Mouse (Mus musculus) spleen, adult 2 months (tissue): ENCODE results near the gene Pakap. TPM values are rescaled to one million over a fixed set of nuclear protein-coding genes. Genes with fewer than 3 reads are reported as not detected.

ENCODE experiments used
- DNase-seq, 2 experiments: peaks; one replicate each; pipeline versions ENCODE4 v3.0.0 to v3.0.0-alpha.2; 2012 to 2021; ENCODE audit warnings: low spot score in 2 of 2, low read depth in 1 of 2
- H3K27ac ChIP-seq: fragments of 200-500 bp; 2 replicates; pipeline ENCODE4 v1.5.1; 2012; ENCODE audit warnings: low read length, inconsistent platforms; ENCODE audit not compliant: insufficient read depth
- H3K27me3 ChIP-seq: fragments of 200-500 bp; 2 replicates; pipeline ENCODE4 v1.6.1; 2012; ENCODE audit warnings: mild to moderate bottlenecking, moderate library complexity, low read length, inconsistent platforms; ENCODE audit not compliant: control insufficient read depth, insufficient read depth
- H3K36me3 ChIP-seq: fragments of 200-500 bp; 2 replicates; pipeline ENCODE4 v1.6.1; 2012; ENCODE audit warnings: mild to moderate bottlenecking, low read length, inconsistent platforms; ENCODE audit not compliant: control insufficient read depth, insufficient read depth
- H3K4me1 ChIP-seq: fragments of 200-500 bp; 2 replicates; pipeline ENCODE4 v1.6.1; 2011; ENCODE audit warnings: inconsistent platforms; ENCODE audit not compliant: control insufficient read depth, insufficient read depth, insufficient read length
- H3K4me3 ChIP-seq: fragments of 200-500 bp; 2 replicates; pipeline ENCODE4 v1.5.1; 2011; ENCODE audit warnings: mild to moderate bottlenecking, inconsistent platforms; ENCODE audit not compliant: insufficient read depth, insufficient read length; ENCODE audit errors: extremely low read depth
- CTCF ChIP-seq: fragments of 200-500 bp; IDR thresholded peaks from 2 replicates; pipeline ENCODE4 v1.5.1; 2011; ENCODE audit warnings: mild to moderate bottlenecking, inconsistent platforms; ENCODE audit not compliant: insufficient read depth, insufficient read length, insufficient replicate concordance; ENCODE audit errors: extremely low read depth
- POLR2A ChIP-seq: fragments of 200-500 bp; IDR thresholded peaks from 2 replicates; pipeline ENCODE4 v1.6.1; 2011; ENCODE audit warnings: low read depth, low read length, inconsistent platforms
- WGBS: fragments of 180-500 bp; shearing (Covaris S2); methylation state at CpG from one replicate; pipeline ENCODE4 v1.1.7; 2018; 5-methylcytosine and 5-hydroxymethylcytosine counted together
- polyA plus RNA-seq: library from polyadenylated mRNA; depleted of rRNA; stranded (reverse); fragments of >200 nt; gene quantifications from 2 replicates; pipeline ENCODE4 v1.2.3, GENCODE M21; 2012

The Pakap gene
- polyA plus RNA-seq, 1 experiment: 0.29 TPM

DNA sequence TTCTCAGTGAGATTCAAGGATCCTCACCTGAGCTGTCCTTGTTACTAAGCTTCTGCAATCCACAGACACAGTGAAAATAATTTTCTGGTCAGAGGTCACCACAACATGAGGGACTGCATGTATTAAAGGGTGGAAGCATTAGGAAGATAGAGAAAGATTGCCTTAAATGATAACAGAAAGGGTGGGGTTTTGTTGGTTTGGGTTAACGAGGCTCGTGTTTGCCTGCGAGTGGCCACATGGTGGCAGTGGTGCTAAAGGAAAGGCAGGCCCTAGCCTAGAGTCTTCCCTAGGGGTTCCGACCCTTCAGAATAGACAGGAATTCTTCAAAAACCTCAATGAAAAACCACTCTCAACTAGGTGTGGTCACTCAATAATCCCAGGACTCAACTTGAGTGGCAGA, 333.2 kb downstream of the Pakap start:
- TF ChIP-seq POLR2A (no peak), CTCF (peak; percentile 57; the same call in 1 of the 2 replicates)
- peak in 1 of 2 experiments; percentile 37 for DNase-seq

DNA sequence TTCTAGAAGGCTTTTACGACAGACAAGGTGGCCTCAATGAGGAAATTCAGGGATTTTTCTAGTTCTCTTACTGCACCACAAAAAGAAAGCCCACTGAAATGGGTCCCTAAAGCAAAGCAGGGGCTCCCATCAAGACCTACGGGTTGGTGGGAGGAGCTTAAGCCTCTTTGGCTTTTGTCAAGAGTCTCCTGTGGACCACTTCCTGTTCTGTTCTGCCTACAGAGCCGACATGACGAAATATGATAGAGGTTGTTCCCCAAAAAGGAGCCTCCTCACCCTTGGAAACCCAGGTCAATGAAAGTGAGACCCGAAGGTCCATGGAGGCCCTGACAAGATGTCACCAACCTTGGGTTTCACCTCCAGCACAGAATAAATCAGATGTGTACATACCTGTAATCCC, 334.6 kb downstream of the Pakap start:
- 34% methylated on average over 5 of the region's 5 CpGs for WGBS
- Histone ChIP-seq H3K27ac (no peak overlapping the region), H3K4me1 (no peaks in the 10 kb centered on the region), H3K36me3 (no peaks in the 10 kb centered on the region), H3K27me3 (no peaks in the 10 kb centered on the region), H3K4me3 (no peak overlapping the region)
- DNase-seq: no peak
- TF ChIP-seq POLR2A (no peak), CTCF (no peak)

More for the DNA sequence above, 333.2 kb downstream of the Pakap start:
- Histone ChIP-seq H3K4me1 (peaks cover 2% of the 10 kb centered on the region; the same call in 1 of the 2 replicates), H3K36me3 (no peaks in the 10 kb centered on the region), H3K4me3 (no peak overlapping the region), H3K27me3 (no peaks in the 10 kb centered on the region), H3K27ac (no peak overlapping the region)
- 3% methylated on average over 4 of the region's 4 CpGs for WGBS

DNA sequence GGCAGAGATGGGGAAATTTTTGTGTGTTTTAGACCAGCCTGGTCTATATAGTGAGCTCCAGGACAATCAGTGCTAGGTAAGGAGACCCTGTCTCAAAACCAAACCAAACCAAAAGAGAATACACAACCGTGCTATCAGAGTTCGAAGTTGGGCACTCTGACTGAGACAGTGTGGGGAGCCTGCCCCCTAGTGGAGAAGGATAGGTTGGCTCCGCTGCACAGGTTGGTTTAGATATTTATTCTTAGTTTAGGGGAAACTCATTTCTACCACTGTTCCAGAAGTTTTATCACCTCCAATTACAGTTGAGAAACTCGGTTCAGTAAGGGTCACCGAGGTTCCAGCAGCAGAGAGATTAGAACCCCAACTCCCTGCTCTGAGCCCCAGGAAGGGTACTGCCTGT, 336.2 kb downstream of the Pakap start:
- Histone ChIP-seq H3K36me3 (no peaks in the 10 kb centered on the region), H3K27me3 (no peaks in the 10 kb centered on the region), H3K4me3 (no peak overlapping the region), H3K27ac (no peak overlapping the region), H3K4me1 (no peaks in the 10 kb centered on the region)
- DNase-seq: peak in 1 of 2 experiments; percentile 61
- no peak for TF ChIP-seq POLR2A
- peak; percentile 91; the same call in 1 of the 2 replicates for TF ChIP-seq CTCF
- WGBS: 3% methylated on average over 5 of the region's 5 CpGs

DNA sequence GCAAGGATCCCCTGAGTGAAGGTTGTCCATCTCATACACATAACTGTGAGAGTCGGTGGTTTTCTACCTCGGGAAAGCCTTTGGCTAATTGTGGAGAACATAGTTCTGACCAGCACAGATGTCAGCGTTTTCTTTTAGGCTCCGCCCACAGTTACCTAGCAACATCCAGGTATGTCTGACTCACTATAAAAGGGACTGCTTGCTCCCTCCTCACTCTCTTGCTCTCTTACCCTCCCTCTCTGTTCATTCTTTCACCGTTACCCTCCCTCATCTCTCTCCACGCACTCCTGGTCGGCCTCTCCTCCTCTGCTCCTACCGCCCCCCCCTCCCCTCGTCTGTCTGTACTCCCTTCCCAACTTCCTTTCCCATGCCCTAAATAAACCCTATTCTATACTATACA, 336.7 kb downstream of the Pakap start:
- 37% methylated on average over 9 of the region's 9 CpGs for WGBS
- TF ChIP-seq POLR2A: no peak
- TF ChIP-seq CTCF: no peak
- no peak for DNase-seq
- Histone ChIP-seq H3K4me3 (no peak overlapping the region), H3K27me3 (no peaks in the 10 kb centered on the region), H3K4me1 (no peaks in the 10 kb centered on the region), H3K36me3 (no peaks in the 10 kb centered on the region), H3K27ac (no peak overlapping the region)

DNA sequence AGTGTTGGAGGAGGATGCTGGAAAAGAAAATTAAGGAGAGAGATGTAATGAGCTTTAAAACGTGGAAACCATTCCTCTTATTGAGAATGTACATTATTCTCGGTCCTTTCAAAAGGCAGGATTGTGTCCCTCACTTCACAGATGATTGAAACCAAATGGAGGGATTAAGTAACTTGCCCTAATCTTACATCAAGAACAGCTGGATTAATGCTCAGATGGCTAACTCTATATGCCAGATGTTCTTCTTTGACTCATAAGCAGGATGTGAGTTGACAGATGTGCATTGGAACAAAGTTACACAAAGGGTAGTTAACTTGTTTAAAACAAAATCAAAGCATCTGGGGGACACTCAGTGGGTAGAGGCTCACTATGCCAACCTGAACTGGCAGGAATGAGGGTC, 338.7 kb downstream of the Pakap start:
- no peaks in the 10 kb centered on the region for H3K27me3 ChIP-seq
- TF ChIP-seq POLR2A (no peak), CTCF (no peak)
- H3K4me1 ChIP-seq: no peaks in the 10 kb centered on the region
- no peak overlapping the region for H3K4me3 ChIP-seq
- 72% methylated on average over 2 of the region's 2 CpGs for WGBS
- H3K27ac ChIP-seq: no peak overlapping the region
- H3K36me3 ChIP-seq: no peaks in the 10 kb centered on the region
- no peak for DNase-seq

DNA sequence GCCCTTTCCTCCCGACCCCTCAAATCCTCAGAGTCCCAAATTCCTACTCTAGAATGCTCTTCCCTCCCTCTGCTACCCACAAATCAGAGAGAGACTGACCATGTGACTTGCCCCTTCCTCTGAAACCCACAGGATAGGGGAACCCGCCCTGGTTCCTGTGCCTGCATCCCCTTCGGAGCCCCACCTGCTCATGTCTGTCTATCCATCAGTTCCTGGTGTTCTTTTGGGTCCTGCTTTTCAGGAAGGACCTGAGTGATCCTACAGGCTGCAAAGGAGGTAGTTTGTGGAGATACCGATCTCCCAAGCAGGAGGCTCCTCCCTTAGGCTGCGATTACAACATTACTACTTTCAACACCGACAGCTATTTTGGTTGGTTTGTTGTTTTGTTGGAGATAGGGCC, 340.9 kb downstream of the Pakap start:
- 26% methylated on average over 6 of the region's 6 CpGs for WGBS
- Histone ChIP-seq H3K36me3 (no peaks in the 10 kb centered on the region), H3K27me3 (no peaks in the 10 kb centered on the region), H3K4me3 (no peak overlapping the region), H3K27ac (no peak overlapping the region), H3K4me1 (no peaks in the 10 kb centered on the region)
- no peak for DNase-seq
- no peak for TF ChIP-seq POLR2A
- no peak for TF ChIP-seq CTCF

DNA sequence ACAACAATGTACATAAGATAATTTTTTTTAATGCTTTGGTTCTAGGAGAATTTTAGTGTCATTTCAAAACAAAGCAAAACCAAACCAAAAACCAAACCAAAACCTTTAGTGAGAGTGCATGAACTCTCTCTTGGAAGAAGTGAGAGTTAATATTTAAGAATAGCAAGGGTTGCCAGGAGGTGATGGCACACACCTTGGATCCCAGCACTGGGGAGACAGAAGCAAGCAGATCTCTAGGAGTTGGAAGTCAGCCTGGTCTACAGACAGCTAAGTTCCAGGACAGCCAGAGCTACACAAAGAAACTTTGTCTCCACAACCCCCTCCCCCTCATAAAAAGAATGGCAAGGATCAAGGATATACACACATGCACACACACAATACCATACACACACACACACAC, 345.0 kb downstream of the Pakap start:
- TF ChIP-seq POLR2A (no peak), CTCF (no peak)
- DNase-seq: no peak
- H3K4me3 ChIP-seq: no peak overlapping the region
- H3K27ac ChIP-seq: no peak overlapping the region
- no peaks in the 10 kb centered on the region; the same call in 1 of the 2 replicates for H3K4me1 ChIP-seq
- no peaks in the 10 kb centered on the region for H3K36me3 ChIP-seq
- H3K27me3 ChIP-seq: no peaks in the 10 kb centered on the region
